Mouse (Mus musculus) small intestine, adult 2 months (tissue): ENCODE data around the gene Mthfd1l. TPM values are rescaled to one million over a fixed set of nuclear protein-coding genes. Genes with fewer than 3 reads are reported as not detected.
"Not testable (repeated sequence)": the region's sequence is repeated elsewhere in the genome, so short reads cannot be mapped to it uniquely, and the experiment has no call there.

Experiments used
- H3K27ac ChIP-seq: fragments of 200-500 bp; 2 replicates; pipeline ENCODE4 v1.5.1; 2012; ENCODE audit warnings: low read depth, low read length, control low read depth, inconsistent platforms; ENCODE audit not compliant: insufficient read depth
- H3K27me3 ChIP-seq: fragments of 200-500 bp; 2 replicates; pipeline ENCODE4 v1.6.1; 2012; ENCODE audit warnings: mild to moderate bottlenecking, moderate library complexity, low read length, inconsistent platforms; ENCODE audit not compliant: control insufficient read depth, insufficient read depth
- H3K36me3 ChIP-seq: fragments of 200-500 bp; 2 replicates; pipeline ENCODE4 v1.6.1; 2012; ENCODE audit warnings: mild to moderate bottlenecking, low read length, control low read depth, inconsistent platforms; ENCODE audit not compliant: control insufficient read depth, insufficient read depth
- H3K4me1 ChIP-seq: fragments of 200-500 bp; 2 replicates; pipeline ENCODE4 v1.6.1; 2012; ENCODE audit warnings: low read length, inconsistent platforms, mixed read lengths; ENCODE audit not compliant: control insufficient read depth, insufficient read depth, insufficient read length
- H3K4me3 ChIP-seq: fragments of 200-500 bp; 2 replicates; pipeline ENCODE4 v1.5.1; 2012; ENCODE audit warnings: low read depth, mild to moderate bottlenecking, control low read depth, inconsistent platforms, low read length, moderate library complexity
- CTCF ChIP-seq: fragments of 200-500 bp; IDR thresholded peaks from 2 replicates; pipeline ENCODE4 v1.5.1; 2012; ENCODE audit warnings: low read depth, mild to moderate bottlenecking, control low read depth, inconsistent platforms, low read length, moderate library complexity, mixed read lengths; ENCODE audit not compliant: insufficient replicate concordance, insufficient read length; ENCODE audit errors: extremely low read depth
- POLR2A ChIP-seq: fragments of 200-500 bp; IDR thresholded peaks from 2 replicates; pipeline ENCODE4 v1.6.1; 2012; ENCODE audit warnings: low read depth, mild to moderate bottlenecking, control low read depth, inconsistent platforms, low read length, moderate library complexity
- WGBS: fragments of 180-500 bp; shearing (Covaris S2); methylation state at CpG from one replicate; pipeline ENCODE4 v1.1.7; 2018; 5-methylcytosine and 5-hydroxymethylcytosine counted together
- polyA plus RNA-seq: library from polyadenylated mRNA; depleted of rRNA; stranded (reverse); fragments of >200 nt; gene quantifications from 2 replicates; pipeline ENCODE4 v1.2.3, GENCODE M21; 2012

The Mthfd1l gene
- polyA plus RNA-seq, 1 experiment = 1.3 TPM

GRCm38 (mm10) chr10:4120708-4121107 lies 147.8 kb downstream of the Mthfd1l start:
- Histone ChIP-seq H3K4me1 (no peaks in the 10 kb centered on the region), H3K36me3 (no peaks in the 10 kb centered on the region), H3K4me3 (no peak overlapping the region), H3K27me3 (no peaks in the 10 kb centered on the region), H3K27ac (peak overlapping the region; percentile 67)
- TF ChIP-seq CTCF (no peak), POLR2A (no peak)
- WGBS = 59% methylated on average over 10 of the region's 10 CpGs

- 76% methylated on average over 1 of the region's 1 CpGs for WGBS
- no peaks in the 10 kb centered on the region for H3K36me3 ChIP-seq
- H3K4me1 ChIP-seq = no peaks in the 10 kb centered on the region
- no peaks in the 10 kb centered on the region for H3K27me3 ChIP-seq
- no peak overlapping the region for H3K4me3 ChIP-seq
- H3K27ac ChIP-seq = peak overlapping the region; percentile 67
- TF ChIP-seq POLR2A (no peak), CTCF (no peak)
Observed at GRCm38 (mm10) chr10:4121197-4121596, 148.3 kb downstream of the Mthfd1l start.

GRCm38 (mm10) chr10:4123280-4123945 lies 150.5 kb downstream of the Mthfd1l start:
- H3K4me1 ChIP-seq, H3K27me3 ChIP-seq, H3K27ac ChIP-seq, H3K4me3 ChIP-seq, H3K36me3 ChIP-seq: not testable (repeated sequence)
- WGBS = 66% methylated on average over 7 of the region's 7 CpGs

GRCm38 (mm10) chr10:4124148-4124547 lies 151.2 kb downstream of the Mthfd1l start:
- Histone ChIP-seq H3K4me1 (no peaks in the 10 kb centered on the region), H3K36me3 (no peaks in the 10 kb centered on the region), H3K27ac (no peak overlapping the region), H3K27me3 (no peaks in the 10 kb centered on the region), H3K4me3 (no peak overlapping the region)
- no peak for TF ChIP-seq POLR2A
- no peak for TF ChIP-seq CTCF
- WGBS = 72% methylated on average over 1 of the region's 1 CpGs

GRCm38 (mm10) chr10:4125232-4125631 lies 152.3 kb downstream of the Mthfd1l start:
- H3K4me1 ChIP-seq = no peaks in the 10 kb centered on the region
- no peak overlapping the region for H3K4me3 ChIP-seq
- no peak for TF ChIP-seq CTCF
- TF ChIP-seq POLR2A = no peak
- H3K36me3 ChIP-seq = no peaks in the 10 kb centered on the region
- H3K27me3 ChIP-seq = no peaks in the 10 kb centered on the region
- no peak overlapping the region for H3K27ac ChIP-seq
- WGBS = 87% methylated on average over 7 of the region's 7 CpGs

GRCm38 (mm10) chr10:4126335-4127012 lies 153.6 kb downstream of the Mthfd1l start:
- H3K4me3 ChIP-seq = no peak overlapping the region
- H3K4me1 ChIP-seq = no peaks in the 10 kb centered on the region
- H3K27me3 ChIP-seq = no peaks in the 10 kb centered on the region
- TF ChIP-seq POLR2A (no peak), CTCF (no peak)
- H3K27ac ChIP-seq = no peak overlapping the region
- WGBS = 77% methylated on average over 8 of the region's 8 CpGs
- no peaks in the 10 kb centered on the region for H3K36me3 ChIP-seq

- no peak for TF ChIP-seq POLR2A
- no peak for TF ChIP-seq CTCF
- 80% methylated on average over 10 of the region's 10 CpGs for WGBS
- Histone ChIP-seq H3K4me1 (no peaks in the 10 kb centered on the region), H3K4me3 (no peak overlapping the region), H3K27me3 (no peaks in the 10 kb centered on the region), H3K27ac (no peak overlapping the region), H3K36me3 (no peaks in the 10 kb centered on the region)
Observed at GRCm38 (mm10) chr10:4128411-4128810, 155.5 kb downstream of the Mthfd1l start.
